Mouse (Mus musculus) cerebellum, postnatal 14 days (tissue): ENCODE measurements at regions not wholly inside any gene's neighbourhood (a gene's known extent, or its start where the extent isn't known, plus 50 kb on each side); places are given as distances from the start of the nearest gene placed in this dataset.
A peak's percentile ranks its signal among the peaks of the same experiment; 100 is the strongest.
"Not testable (repeated sequence)": the region's sequence is repeated elsewhere in the genome, so short reads cannot be mapped to it uniquely, and the experiment has no call there.

Experiments
- DNase-seq, 2 experiments: peaks; one replicate each; pipeline ENCODE4 v3.0.0; 2021; ENCODE audit warnings: mixed read lengths in 2 of 2

DNA sequence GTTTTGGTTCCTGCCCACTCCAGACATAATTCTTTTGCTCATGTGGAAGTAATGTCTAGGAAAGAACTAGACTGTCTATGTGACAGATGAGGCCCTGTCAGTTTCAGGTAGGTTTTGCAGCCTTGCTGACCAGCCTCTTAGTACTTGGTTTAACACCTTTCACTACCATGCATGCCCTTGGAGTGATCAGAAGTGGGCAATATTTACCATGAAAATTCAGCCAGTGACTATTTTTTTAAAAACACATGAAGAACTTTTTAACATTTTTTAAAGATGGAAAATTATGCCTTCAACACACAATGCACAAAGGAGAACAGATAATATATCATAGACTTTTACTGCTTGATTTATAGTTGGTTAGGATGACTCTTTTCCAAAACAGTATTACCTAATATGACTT is 58.1 kb downstream of the Cox7c start:
- DNase-seq, result no peak

DNA sequence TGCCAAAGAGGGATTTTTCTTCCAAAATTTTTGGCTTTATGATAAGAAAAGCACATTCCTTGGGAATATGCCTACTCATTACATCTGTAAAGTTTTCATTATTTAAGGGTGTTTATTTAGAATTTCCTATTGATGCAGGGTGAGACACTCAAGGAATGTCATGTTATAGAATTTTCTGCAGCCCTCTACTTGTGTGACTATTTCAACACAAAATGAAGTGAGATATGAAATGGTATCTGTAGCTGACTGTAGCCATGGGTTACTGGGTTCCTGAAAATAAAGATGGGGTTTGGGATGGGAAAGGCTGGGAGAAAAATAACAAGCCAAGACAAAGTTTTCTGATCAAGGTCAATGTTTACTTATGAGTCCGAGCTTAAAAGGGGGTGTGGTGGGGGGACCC is 64.6 kb downstream of the Cox7c start:
- no peak for DNase-seq

DNA sequence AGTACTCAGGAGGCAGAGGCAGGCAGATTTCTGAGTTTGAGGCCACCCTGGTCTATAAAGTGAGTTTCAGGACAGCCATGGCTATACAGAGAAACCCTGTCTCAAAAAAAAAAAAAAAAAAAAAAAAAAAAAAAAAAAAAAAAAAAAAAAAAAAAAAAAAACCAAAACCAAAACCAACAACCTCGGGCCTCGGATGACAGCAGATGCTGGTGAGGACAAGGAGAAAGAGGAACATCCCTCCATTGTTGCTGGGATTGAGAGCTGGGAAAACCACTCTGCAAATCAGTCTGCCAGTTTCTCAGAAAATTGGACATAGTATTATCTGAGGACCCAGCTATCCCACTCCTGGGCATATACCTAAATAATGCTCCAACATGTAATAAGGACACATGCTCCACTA is 82.7 kb downstream of the Cox7c start:
- not testable (repeated sequence) for DNase-seq

DNA sequence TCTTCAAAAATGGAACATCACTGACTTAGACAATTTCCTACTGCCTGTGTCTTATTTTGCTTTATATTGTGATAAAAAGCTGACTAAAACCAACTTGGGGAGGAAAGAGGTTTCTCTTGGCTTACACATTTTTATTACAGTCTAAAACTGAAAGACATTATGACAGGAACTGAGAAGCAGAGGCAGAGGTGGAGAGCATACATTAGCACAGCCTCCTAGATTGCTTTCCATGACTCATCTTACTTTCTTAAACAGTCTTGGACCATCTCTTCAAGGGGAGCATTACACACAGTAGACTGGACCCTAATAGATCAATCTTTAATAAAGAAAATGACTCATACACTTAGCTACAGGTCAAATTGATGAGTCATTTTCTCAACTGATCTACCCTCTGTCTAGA is 91.4 kb downstream of the Cox7c start:
- DNase-seq, result no peak

DNA sequence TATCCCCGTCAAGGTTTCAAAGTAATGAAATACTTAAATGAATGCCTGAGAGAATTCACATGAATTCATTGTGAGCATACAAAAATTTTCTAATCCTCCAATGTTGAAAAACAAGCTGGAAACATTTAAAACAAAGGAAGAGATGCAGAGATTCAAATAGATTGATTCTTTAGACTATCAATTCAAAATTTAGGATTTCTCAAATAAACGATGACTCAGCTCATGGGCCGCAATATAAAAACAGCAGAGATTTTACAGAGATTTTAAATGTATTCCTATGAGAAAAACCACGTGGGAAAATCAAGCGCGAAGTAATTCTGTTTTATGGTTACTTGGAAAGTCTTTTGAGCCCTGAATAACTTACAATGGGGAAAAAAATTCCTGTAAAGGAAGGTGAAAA is 93.8 kb downstream of the Cox7c start:
- DNase-seq, result no peak

DNA sequence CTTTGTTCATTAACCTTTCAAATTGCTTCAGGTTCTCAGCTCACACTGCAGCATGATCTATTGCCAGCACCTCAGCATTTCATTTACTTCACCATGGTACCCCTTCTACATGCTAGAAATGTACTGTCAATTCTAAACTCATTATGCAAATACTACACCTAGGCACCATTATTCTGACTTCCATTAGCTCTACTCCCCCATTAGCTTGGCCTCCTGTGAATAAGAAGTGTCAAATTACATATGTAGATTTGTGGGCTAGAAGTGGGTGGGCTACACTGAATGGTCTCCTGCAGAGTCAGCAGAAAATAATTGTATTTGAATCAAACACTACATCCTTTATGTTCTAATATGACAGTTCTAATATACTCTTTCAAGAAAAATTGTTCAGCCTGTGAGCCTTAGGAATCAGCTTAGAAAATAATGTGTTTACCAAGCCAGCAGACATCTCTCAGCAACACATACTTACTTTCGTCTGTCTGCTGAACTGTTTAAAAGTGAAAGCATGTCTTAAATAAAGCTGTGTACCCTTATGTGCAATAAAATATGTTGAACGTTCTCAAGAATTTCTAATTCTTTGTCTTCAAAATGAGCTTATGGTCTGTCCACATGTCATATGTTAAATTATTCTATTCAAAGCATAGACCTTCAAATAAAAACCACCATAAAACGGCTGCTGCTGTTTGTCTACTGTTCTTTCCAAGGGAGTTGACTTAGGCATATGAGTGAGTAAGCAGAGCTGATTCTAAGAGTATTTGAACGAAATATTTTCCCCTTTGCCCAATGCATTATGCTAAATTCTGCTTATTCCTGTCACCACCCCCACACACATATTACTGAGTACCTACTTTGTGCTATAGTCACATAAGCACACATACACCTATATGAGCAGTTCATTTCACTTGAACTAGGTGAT is 119.6 kb downstream of the Cox7c start:
- no peak for DNase-seq

DNA sequence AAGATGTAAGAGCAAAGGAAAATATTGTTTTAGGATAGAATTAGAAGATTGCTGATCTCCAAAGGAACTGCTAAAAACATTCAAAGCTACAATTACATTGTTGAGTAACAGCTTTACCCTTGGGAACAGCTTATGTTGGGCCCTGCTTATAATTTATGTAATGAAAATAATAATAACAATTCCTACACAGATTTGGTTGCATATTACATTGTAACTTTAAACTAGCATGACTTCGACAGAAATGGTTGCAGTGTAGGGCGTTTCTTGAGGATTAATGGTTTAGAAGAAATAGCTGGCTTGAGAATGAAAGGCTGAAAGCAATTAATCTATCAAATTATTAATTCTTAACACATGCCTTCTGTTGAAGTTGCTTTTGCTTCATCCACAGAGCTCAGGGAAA is 120.4 kb downstream of the Cox7c start:
- DNase-seq, result no peak

DNA sequence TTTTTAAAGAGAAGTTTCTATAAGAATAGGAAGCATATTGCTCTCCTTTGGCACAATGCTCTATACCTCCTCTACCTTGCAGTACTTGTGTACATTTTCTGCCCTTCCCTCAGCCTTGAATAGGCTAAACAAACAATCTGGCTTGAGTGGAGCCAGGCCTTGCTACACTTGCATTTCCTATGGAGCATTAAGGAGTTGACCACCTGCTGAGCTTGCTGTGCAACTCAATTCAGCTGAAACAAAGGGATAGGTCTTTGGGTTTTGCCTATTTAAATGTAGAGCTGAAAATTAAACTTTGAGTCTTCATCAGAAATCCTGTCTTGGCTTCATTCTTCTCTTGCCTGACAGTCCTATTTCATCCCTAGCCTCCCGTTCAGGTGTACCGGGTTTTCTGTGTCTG is 124.0 kb downstream of the Cox7c start:
- DNase-seq, result no peak

DNA sequence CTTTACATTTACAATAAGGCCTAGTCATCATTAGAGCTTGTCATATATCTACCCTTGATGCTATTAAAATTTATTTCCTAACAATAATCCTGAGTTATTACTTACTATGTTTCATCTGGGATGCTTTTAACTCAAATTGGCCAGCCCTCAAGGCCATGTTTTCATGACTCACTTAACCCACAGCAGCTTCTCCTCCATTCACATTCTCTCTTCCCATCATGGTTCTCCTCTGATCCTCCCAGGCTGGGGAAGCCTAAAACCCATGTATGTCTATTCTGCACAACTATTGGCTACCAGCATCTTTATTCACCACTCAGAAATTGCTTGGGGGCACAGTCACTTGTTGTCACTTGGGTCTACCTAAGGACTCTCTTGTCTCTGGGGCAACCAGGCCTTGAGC is 144.9 kb downstream of the Cox7c start:
- no peak for DNase-seq

DNA sequence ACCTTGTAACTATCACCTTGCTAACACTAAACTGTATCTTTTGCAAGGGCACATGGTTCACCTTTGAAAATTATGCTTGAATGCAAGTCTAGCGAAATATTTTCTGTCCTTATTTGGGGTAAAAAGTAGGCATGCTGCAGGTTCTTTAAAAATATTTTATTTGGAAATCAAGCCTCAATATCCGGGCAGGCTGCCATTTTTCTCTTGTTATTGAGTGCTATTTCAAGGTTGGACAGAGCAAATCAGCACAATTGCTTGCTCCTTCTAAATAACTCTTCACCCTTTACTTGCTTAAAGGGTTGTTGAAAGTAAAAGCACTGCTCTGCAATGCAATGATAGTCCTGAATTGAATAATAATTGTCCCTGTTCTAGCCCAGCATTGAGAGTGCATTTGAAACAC is 149.0 kb downstream of the Cox7c start:
- DNase-seq, result no peak

DNA sequence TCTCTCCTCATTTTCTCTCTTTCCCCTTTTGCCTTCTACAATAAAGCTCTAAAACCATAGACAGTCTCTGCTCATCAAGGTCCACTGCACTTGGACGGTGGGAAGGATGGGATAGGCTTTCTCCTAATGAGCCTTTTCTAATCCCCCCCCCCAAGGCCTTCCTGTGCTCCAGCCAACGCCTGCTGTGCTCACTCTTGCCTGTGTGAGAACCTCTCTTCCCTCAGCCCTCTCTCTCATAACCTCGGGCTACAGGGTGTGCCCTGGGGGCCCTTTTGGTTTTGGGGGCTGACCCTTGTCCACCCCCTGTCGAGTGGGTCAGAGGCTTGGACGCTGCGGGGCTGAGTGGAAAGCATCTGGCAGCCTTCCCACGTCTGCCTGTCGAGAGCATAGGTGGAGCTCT is 151.6 kb downstream of the Cox7c start:
- DNase-seq, result peak; percentile 27 to 33

DNA sequence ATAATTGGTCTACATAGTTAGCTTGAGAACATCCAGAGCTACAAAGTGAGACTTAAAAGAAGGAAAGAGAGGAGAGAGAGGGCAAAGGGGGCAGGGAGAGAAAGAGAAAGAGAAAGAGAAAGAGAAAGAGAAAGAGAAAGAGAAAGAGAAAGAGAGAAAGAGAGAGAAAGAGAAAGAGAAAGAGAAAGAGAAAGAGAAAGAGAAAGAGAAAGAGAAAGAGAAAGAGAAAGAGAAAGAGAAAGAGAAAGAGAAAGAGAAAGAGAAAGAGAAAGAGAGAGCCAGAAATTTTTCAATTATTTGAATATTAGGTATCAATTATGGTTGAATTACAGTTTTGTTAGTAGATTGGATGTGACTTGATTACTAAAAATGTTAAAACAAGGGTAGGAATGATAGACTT is 156.9 kb downstream of the Cox7c start:
- DNase-seq, result not testable (repeated sequence)

DNA sequence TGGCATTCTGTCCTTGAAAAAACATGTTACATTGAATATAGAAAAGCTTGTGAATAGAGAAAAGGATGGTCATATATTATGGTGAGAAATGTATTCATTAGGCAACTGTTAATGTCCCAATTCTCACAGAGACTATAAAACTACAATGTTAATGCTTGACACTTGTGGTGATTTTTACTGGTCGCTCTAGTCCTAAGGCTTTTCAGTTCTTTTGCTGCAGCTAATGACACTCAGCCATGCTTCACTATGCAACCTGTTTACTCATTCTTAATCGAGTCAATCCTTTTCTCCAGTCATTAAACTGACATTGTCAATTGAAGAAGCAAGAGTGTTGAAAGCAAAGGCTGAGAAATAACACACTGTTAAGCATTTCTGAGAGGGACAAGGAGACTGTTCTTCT is 163.9 kb downstream of the Cox7c start:
- no peak for DNase-seq

DNA sequence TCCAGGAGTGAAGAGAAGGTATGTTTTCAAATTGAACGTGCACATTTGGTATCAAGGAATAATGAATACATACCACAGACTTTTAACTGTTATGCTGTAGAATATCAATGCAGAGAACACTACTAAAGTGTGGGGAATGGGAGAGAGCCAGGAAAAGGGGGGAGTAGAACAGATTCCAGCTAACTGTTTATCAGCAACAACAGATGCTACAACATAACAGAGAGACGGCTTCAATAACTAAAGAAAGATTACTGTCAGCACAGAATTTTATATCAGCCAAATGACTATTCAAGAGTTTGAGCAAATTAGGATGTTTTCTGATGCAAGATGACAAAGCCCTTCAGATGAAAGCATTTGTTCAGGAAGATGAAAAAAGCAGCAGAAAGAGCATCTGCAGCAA is 183.0 kb downstream of the Cox7c start:
- no peak for DNase-seq

DNA sequence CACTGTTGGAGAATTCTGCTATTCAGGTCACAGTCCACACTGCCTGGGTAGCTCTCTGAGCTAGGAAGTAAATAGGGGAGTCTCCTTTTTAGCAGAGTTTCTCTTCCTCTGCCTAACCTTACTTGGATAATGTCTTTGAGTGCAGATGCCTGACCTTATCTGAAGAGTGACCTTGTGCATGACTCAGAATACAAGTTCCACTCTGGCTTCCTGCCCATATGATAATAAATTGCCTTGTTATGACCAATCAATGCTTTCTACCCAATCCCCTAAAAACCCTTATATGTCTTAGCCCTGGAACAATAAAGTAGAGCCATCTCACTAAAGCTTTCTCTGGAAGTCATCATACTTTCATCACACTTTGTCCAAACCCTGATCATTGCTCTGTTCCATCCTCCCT is 198.4 kb downstream of the Cox7c start:
- DNase-seq, result no peak

DNA sequence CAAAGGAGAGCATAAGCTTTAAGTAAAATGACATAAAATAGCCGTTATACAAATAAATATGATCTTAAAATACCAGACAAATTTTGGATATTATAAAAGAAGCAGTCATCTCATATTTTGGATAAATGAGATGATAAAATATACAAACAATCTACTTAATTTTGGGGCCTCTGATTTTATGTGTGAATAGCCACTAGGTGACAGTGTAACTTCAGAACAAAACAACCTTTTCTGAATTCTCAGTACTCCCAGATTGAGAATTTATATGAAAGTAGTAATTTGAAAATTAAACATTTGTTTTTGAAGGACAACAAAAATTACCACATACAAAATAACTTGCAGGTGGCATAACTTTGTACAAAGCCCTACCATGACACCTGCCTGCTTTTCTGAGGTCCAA is 216.8 kb downstream of the Cox7c start:
- DNase-seq, result no peak
